Mouse (Mus musculus): ENCODE measurements around the gene Pip4k2c.

DNA sequence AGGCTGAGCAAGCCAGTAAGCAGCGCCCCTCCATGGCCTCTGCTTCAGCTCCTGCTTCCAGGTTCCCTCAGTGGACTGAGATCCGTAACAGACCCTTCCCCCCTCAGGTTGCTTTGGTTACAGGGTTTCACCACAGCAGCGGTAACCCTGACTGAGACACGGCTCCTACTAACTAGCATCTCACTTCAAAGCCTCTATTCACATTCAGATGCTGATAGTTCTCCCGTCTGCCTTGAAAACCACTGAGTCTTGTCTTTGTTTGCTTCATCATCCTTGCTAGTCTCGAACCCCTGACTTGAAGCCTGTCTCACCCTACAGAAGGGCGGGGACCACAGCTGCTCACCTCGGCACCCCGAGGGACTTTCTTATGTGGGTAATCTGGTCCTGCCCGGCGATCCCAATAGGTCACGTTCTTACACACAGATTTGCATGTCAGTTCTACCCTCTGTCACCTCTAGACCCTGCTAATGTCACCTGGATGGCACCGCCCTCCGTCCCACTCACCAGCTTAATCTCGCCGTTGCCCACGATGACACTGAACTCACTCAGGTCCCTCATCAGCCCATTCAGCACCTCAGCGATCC is 26.9 kb upstream of the Pip4k2c start:
- no peak for TF ChIP-seq POLR2A (IDR thresholded peaks at IDR 0.05; ENCODE audit: borderline replicate concordance, insufficient read depth, low read length)
- TF ChIP-seq CTCF (IDR thresholded peaks at IDR 0.05; ENCODE audit: borderline replicate concordance, insufficient read depth, low read depth, low read length), result no peak
